Mouse (Mus musculus) forebrain, postnatal 0 days (tissue): ENCODE data around the gene Fzd2. TPM values are rescaled to one million over a fixed set of nuclear protein-coding genes. Genes with fewer than 3 reads are reported as not detected.
A peak's percentile ranks its signal among the peaks of the same experiment; 100 is the strongest.

Experiments
- ATAC-seq: fragments of 200-750 bp; cut with Nextera tagmentation; 2 replicates; pipeline ENCODE4 v1.8.0; 2017; ENCODE audit warnings: mild to moderate bottlenecking, moderate library complexity
- DNase-seq: peaks from one replicate; pipeline ENCODE4 v3.0.0-alpha.2; 2015
- H3K27ac ChIP-seq: fragments of 300-500 bp; sonication (generic); 2 replicates; pipeline ENCODE4 v1.5.1; 2014; ENCODE audit warnings: low read depth, mild to moderate bottlenecking, antibody characterized with exemption, low read length, moderate library complexity, mixed read lengths
- H3K27me3 ChIP-seq: fragments of 300-500 bp; sonication (generic); 2 replicates; pipeline ENCODE4 v1.6.1; 2014; ENCODE audit warnings: mild to moderate bottlenecking, low read length, mixed read lengths; ENCODE audit not compliant: insufficient read depth
- H3K36me3 ChIP-seq: fragments of 300-500 bp; sonication (generic); 2 replicates; pipeline ENCODE4 v1.6.1; 2014; ENCODE audit warnings: mild to moderate bottlenecking, moderate library complexity; ENCODE audit not compliant: insufficient read depth
- H3K4me1 ChIP-seq: fragments of 300-500 bp; sonication (generic); 2 replicates; pipeline ENCODE4 v1.6.1; 2014; ENCODE audit warnings: antibody characterized with exemption; ENCODE audit not compliant: insufficient read depth
- H3K4me2 ChIP-seq: fragments of 300-500 bp; sonication (generic); 2 replicates; pipeline ENCODE4 v1.6.1; 2014; ENCODE audit warnings: low read depth, mild to moderate bottlenecking, moderate library complexity
- H3K4me3 ChIP-seq: fragments of 300-500 bp; sonication (generic); 2 replicates; pipeline ENCODE4 v1.5.1; 2014; ENCODE audit warnings: low read depth, low read length, mixed read lengths
- H3K9ac ChIP-seq: fragments of 300-500 bp; sonication (generic); 2 replicates; pipeline ENCODE4 v1.6.1; 2014; ENCODE audit warnings: mild to moderate bottlenecking
- H3K9me3 ChIP-seq: fragments of 300-500 bp; sonication (generic); 2 replicates; pipeline ENCODE4 v1.6.1; 2016; ENCODE audit warnings: low read length
- CTCF ChIP-seq: sonication (generic); IDR thresholded peaks from 2 replicates; pipeline ENCODE4 v1.5.1; 2016; ENCODE audit warnings: antibody characterized with exemption, control low read depth, low read depth
- WGBS: fragments of 180-500 bp; shearing (Covaris S2); extraction: QIAGEN DNeasy Blood & Tissue Kit; methylation state at CpG from one replicate; pipeline ENCODE4 v1.1.7; 2014; 5-methylcytosine and 5-hydroxymethylcytosine counted together
- polyA plus RNA-seq: library from polyadenylated mRNA; unstranded; fragments of >200 nt; fragmentation: Nextera tagmentation; extraction: Ambion mirVana; gene quantifications from 2 replicates; pipeline ENCODE4 v1.2.1, GENCODE M21; 2015
- total RNA-seq: library from RNA; depleted of rRNA; stranded (reverse); fragments of >200 nt; gene quantifications from 2 replicates; pipeline ENCODE4 v1.2.3, GENCODE M21; 2014

Fzd2 gene
- total and polyA plus RNA-seq, 2 experiments from 2014 or later: 4.6 to 15.2 TPM

GRCm38 (mm10) chr11:102633379-102633778, 29.2 kb downstream of the Fzd2 start:
- no peaks in the 10 kb centered on the region for H3K36me3 ChIP-seq
- no peak overlapping the region for H3K9ac ChIP-seq
- H3K27me3 ChIP-seq: no peaks in the 10 kb centered on the region
- H3K4me3 ChIP-seq: peak overlapping the region; percentile 23
- H3K4me1 ChIP-seq: no peaks in the 10 kb centered on the region
- no peak overlapping the region for H3K27ac ChIP-seq
- ATAC-seq (peak; percentile 74; the same call in 1 of the 2 replicates), DNase-seq (peak; percentile 60)
- 14% methylated on average over 9 of the region's 9 CpGs for WGBS
- no peaks in the 10 kb centered on the region for H3K9me3 ChIP-seq
- no peak for TF ChIP-seq CTCF
- H3K4me2 ChIP-seq: peak overlapping the region; percentile 46

GRCm38 (mm10) chr11:102636887-102637286, 32.7 kb downstream of the Fzd2 start:
- H3K4me1 ChIP-seq: no peaks in the 10 kb centered on the region
- ATAC-seq (no peak), DNase-seq (no peak)
- no peaks in the 10 kb centered on the region for H3K36me3 ChIP-seq
- H3K9me3 ChIP-seq: no peaks in the 10 kb centered on the region
- no peak for TF ChIP-seq CTCF
- no peaks in the 10 kb centered on the region for H3K27me3 ChIP-seq
- H3K4me3 ChIP-seq: no peak overlapping the region
- no peak overlapping the region for H3K9ac ChIP-seq
- 40% methylated on average over 12 of the region's 12 CpGs for whole genome bisulfite sequencing
- H3K27ac ChIP-seq: no peak overlapping the region
- H3K4me2 ChIP-seq: no peak overlapping the region

- no peak for TF ChIP-seq CTCF
- no peaks in the 10 kb centered on the region for H3K4me1 ChIP-seq
- no peak overlapping the region for H3K4me2 ChIP-seq
- H3K27ac ChIP-seq: no peak overlapping the region
- H3K27me3 ChIP-seq: no peaks in the 10 kb centered on the region
- no peak for DNase-seq
- H3K9me3 ChIP-seq: no peaks in the 10 kb centered on the region
- H3K9ac ChIP-seq: no peak overlapping the region
- no peaks in the 10 kb centered on the region for H3K36me3 ChIP-seq
- no peak overlapping the region for H3K4me3 ChIP-seq
- ATAC-seq: no peak
- WGBS: 71% methylated on average over 10 of the region's 10 CpGs
Observed at GRCm38 (mm10) chr11:102643891-102644382, 39.7 kb downstream of the Fzd2 start.

GRCm38 (mm10) chr11:102646226-102646625, 42.0 kb downstream of the Fzd2 start:
- WGBS: 83% methylated on average over 13 of the region's 13 CpGs
- Histone ChIP-seq H3K4me3 (no peak overlapping the region), H3K4me2 (no peak overlapping the region), H3K9ac (no peak overlapping the region), H3K27ac (no peak overlapping the region), H3K9me3 (no peaks in the 10 kb centered on the region), H3K4me1 (no peaks in the 10 kb centered on the region), H3K27me3 (no peaks in the 10 kb centered on the region), H3K36me3 (no peaks in the 10 kb centered on the region)
- DNase-seq (no peak), ATAC-seq (no peak)
- no peak for TF ChIP-seq CTCF

GRCm38 (mm10) chr11:102647885-102648284, 43.7 kb downstream of the Fzd2 start:
- Histone ChIP-seq H3K4me3 (no peak overlapping the region), H3K9me3 (no peaks in the 10 kb centered on the region), H3K36me3 (no peaks in the 10 kb centered on the region), H3K9ac (no peak overlapping the region), H3K4me2 (no peak overlapping the region), H3K4me1 (no peaks in the 10 kb centered on the region), H3K27ac (no peak overlapping the region), H3K27me3 (no peaks in the 10 kb centered on the region)
- ATAC-seq (no peak), DNase-seq (no peak)
- WGBS: 70% methylated on average over 12 of the region's 12 CpGs
- no peak for TF ChIP-seq CTCF

- H3K27ac ChIP-seq: no peak overlapping the region
- no peaks in the 10 kb centered on the region for H3K27me3 ChIP-seq
- TF ChIP-seq CTCF: peak; percentile 96
- 3% methylated on average over 9 of the region's 9 CpGs for WGBS
- no peaks in the 10 kb centered on the region for H3K36me3 ChIP-seq
- no peak overlapping the region for H3K4me3 ChIP-seq
- H3K9me3 ChIP-seq: no peaks in the 10 kb centered on the region
- H3K4me1 ChIP-seq: no peaks in the 10 kb centered on the region
- H3K9ac ChIP-seq: no peak overlapping the region
- H3K4me2 ChIP-seq: no peak overlapping the region
- ATAC-seq (no peak; the same call in 1 of the 2 replicates), DNase-seq (peak; percentile 87)
Observed at GRCm38 (mm10) chr11:102651381-102651780, 47.2 kb downstream of the Fzd2 start.

GRCm38 (mm10) chr11:102652844-102653243, 48.6 kb downstream of the Fzd2 start:
- Histone ChIP-seq H3K36me3 (no peaks in the 10 kb centered on the region), H3K9me3 (no peaks in the 10 kb centered on the region), H3K4me1 (no peaks in the 10 kb centered on the region), H3K4me3 (no peak overlapping the region), H3K4me2 (no peak overlapping the region), H3K27me3 (no peaks in the 10 kb centered on the region), H3K27ac (no peak overlapping the region), H3K9ac (no peak overlapping the region)
- no peak for ATAC-seq
- peak; percentile 32 for TF ChIP-seq CTCF
- 76% methylated on average over 3 of the region's 3 CpGs for WGBS
- DNase-seq: peak; percentile 16
